18 mouse cellular contexts compared by ENCODE assay signal in the genomic region with DNA sequence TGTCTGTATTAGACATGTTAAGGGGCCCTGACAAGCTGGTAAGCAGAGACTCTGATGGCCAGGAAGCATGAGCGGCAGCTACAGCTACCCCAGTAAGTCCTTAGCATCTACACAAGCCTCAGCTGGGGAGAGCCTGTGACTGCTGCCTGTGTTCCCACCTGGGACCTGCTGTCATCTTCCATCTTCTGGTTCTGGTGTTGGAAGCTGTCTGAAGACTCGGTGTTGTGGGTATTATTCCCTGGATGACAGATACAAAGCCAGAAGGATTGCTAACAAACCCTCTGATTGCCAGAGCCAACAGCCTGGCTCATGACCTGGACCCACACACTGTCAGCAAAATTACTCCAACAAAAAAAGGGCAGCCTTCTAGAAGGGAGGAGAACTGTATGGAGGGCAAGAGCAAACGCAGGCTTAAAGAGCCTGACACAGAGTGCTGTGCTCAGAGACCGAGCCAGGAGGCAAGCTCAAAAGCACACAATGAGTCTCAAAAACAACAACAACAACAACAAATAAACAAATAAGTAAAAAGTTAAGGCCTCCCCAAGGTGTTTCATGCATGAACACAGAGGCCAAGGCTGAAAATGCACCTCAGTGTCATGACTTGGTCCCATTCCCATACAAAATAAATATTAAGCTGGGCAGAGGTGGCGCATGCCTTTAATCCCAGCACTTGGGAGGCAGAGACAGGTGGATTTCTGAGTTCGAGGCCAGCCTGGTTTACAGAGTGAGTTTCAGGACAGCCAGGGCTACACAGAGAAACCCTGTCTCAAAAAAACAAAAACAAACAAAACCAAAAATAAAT. TPM values are rescaled to one million over a fixed set of nuclear protein-coding genes. Genes with fewer than 3 reads are reported as not detected.
A peak's percentile ranks its signal among the peaks of the same experiment; 100 is the strongest.
DNase-seq lines count a peak whose midpoint lies in the region; ATAC-seq and TF ChIP-seq lines count a peak whose summit lies in the region.
"Had no signal": no experiment of that assay in that cellular context is flagged by ENCODE, and none has a peak within 500 bp of the region (broad histone marks: within the 10 kb centered on the region; RNA-seq: fewer than 3 reads in every experiment).

No protein-coding gene starts in this region.

- no peak for TF ChIP-seq CTCF in cerebellum, adult 2 months (IDR thresholded peaks at IDR 0.05; ENCODE audit: borderline replicate concordance, insufficient read depth, low read depth, low read length)

- H3K4me2 ChIP-seq in midbrain, embryonic 11.5 days: no peak overlapping the region
- H3K4me2 ChIP-seq in midbrain, embryonic 14.5 days (ENCODE audit: low read length): no peak overlapping the region
- H3K4me2 ChIP-seq in kidney, embryonic 16.5 days (replicated peaks; ENCODE audit: low read depth, low read length): peak overlapping the region; percentile 33; the same call in 1 of the 2 replicates
- peak overlapping the region; percentile 35; the same call in 1 of the 2 replicates for H3K4me2 ChIP-seq in stomach, embryonic 16.5 days (ENCODE audit: low read depth, low read length)
- H3K4me2 ChIP-seq: forebrain, embryonic 15.5 days; limb, embryonic 13.5 days; midbrain, embryonic 12.5 days had no signal

- no peak overlapping the region for H3K27ac ChIP-seq in midbrain, embryonic 11.5 days (ENCODE audit: low read depth, low read length)
- no peak overlapping the region for H3K27ac ChIP-seq in midbrain, embryonic 14.5 days (replicated peaks; ENCODE audit: low read depth, low read length)
- H3K27ac ChIP-seq in kidney, embryonic 16.5 days (ENCODE audit: low read length): peak overlapping the region; percentile 90
- H3K27ac ChIP-seq in stomach, embryonic 16.5 days (ENCODE audit: low read length): peak overlapping the region; percentile 72
- no peak overlapping the region for H3K27ac ChIP-seq in cerebellum, adult 2 months (ENCODE audit: insufficient read depth, low read length)
- H3K27ac ChIP-seq: forebrain, embryonic 15.5 days; heart, adult 2 months; limb, embryonic 13.5 days; midbrain, embryonic 12.5 days had no signal

- WGBS in midbrain, embryonic 11.5 days: 90% methylated on average over 6 of the region's 6 CpGs
- WGBS in midbrain, embryonic 14.5 days: 81% methylated on average over 6 of the region's 6 CpGs
- WGBS in kidney, embryonic 16.5 days: 81% methylated on average over 6 of the region's 6 CpGs
- 72% methylated on average over 6 of the region's 6 CpGs for WGBS in stomach, embryonic 16.5 days
- 76% methylated on average over 6 of the region's 6 CpGs for WGBS in cerebellum, adult 2 months

- no peaks in the 10 kb centered on the region for H3K27me3 ChIP-seq in midbrain, embryonic 11.5 days (ENCODE audit: control insufficient read depth, insufficient read depth, low read length)
- no peaks in the 10 kb centered on the region for H3K27me3 ChIP-seq in midbrain, embryonic 14.5 days (ENCODE audit: control insufficient read depth, insufficient read depth, low read length)
- no peaks in the 10 kb centered on the region for H3K27me3 ChIP-seq in kidney, embryonic 16.5 days (ENCODE audit: insufficient read depth, low read length)
- no peaks in the 10 kb centered on the region for H3K27me3 ChIP-seq in stomach, embryonic 16.5 days (ENCODE audit: control insufficient read depth, insufficient read depth, low read length)
- H3K27me3 ChIP-seq in cerebellum, adult 2 months (ENCODE audit: control insufficient read depth, insufficient read depth, low read length): no peaks in the 10 kb centered on the region
- H3K27me3 ChIP-seq: forebrain, embryonic 15.5 days; midbrain, embryonic 12.5 days had no signal

- ATAC-seq in midbrain, embryonic 11.5 days (ENCODE audit: low FRiP score): no peak
- no peak for ATAC-seq in midbrain, embryonic 14.5 days (ENCODE audit: low FRiP score, low TSS enrichment)
- ATAC-seq in kidney, embryonic 16.5 days (ENCODE audit: low FRiP score, low TSS enrichment): 0 out of 2 replicates have a peak, but pooled peaks have one; percentile 35
- ATAC-seq in stomach, embryonic 16.5 days (ENCODE audit: insufficient read depth, low FRiP score): 0 out of 2 replicates have a peak, but pooled peaks have one; percentile 11
- ATAC-seq: activated CD4-positive, CD25-positive, alpha-beta regulatory T cell, adult 4 months; forebrain, embryonic 15.5 days; hindbrain, embryonic 16.5 days had no signal

- peak; percentile 49 for DNase-seq in kidney, adult 11 months
- no peak for DNase-seq in kidney, postnatal 14 days
- peak; percentile 71 for DNase-seq in midbrain, embryonic 11.5 days (ENCODE audit: low spot score, missing footprints)
- no peak for DNase-seq in midbrain, embryonic 14.5 days
- no peak for DNase-seq in adrenal gland, adult 2 months
- DNase-seq in cerebellum, adult 2 months: no peak
- DNase-seq: cerebellum, postnatal 10 days; heart, postnatal 14 days; right cerebral cortex, adult 18-20 months had no signal

- H3K4me1 ChIP-seq in midbrain, embryonic 11.5 days (ENCODE audit: control insufficient read depth, insufficient read depth, low read length): no peaks in the 10 kb centered on the region
- no peaks in the 10 kb centered on the region for H3K4me1 ChIP-seq in midbrain, embryonic 14.5 days (ENCODE audit: control insufficient read depth, insufficient read depth, low read length)
- peaks cover 6% of the 10 kb centered on the region; the same call in 1 of the 2 replicates for H3K4me1 ChIP-seq in kidney, embryonic 16.5 days (ENCODE audit: insufficient read depth, low read length)
- peaks cover 2% of the 10 kb centered on the region for H3K4me1 ChIP-seq in stomach, embryonic 16.5 days (ENCODE audit: control insufficient read depth, insufficient read depth, low read length)
- H3K4me1 ChIP-seq in cerebellum, adult 2 months (ENCODE audit: control insufficient read depth, insufficient read depth, low read length): no peaks in the 10 kb centered on the region
- H3K4me1 ChIP-seq: forebrain, embryonic 15.5 days; limb, embryonic 13.5 days; midbrain, embryonic 12.5 days had no signal

- no peaks in the 10 kb centered on the region for H3K36me3 ChIP-seq in midbrain, embryonic 11.5 days (ENCODE audit: control insufficient read depth, insufficient read depth, low read length)
- H3K36me3 ChIP-seq in midbrain, embryonic 14.5 days (ENCODE audit: control insufficient read depth, insufficient read depth, low read length): no peaks in the 10 kb centered on the region
- no peaks in the 10 kb centered on the region for H3K36me3 ChIP-seq in kidney, embryonic 16.5 days (ENCODE audit: insufficient read depth, low read length)
- no peaks in the 10 kb centered on the region for H3K36me3 ChIP-seq in stomach, embryonic 16.5 days (ENCODE audit: control insufficient read depth, insufficient read depth, low read length)
- H3K36me3 ChIP-seq: forebrain, embryonic 15.5 days; limb, embryonic 13.5 days; midbrain, embryonic 12.5 days had no signal

- H3K9me3 ChIP-seq in midbrain, embryonic 11.5 days (ENCODE audit: control insufficient read depth, low read length): no peaks in the 10 kb centered on the region
- no peaks in the 10 kb centered on the region for H3K9me3 ChIP-seq in midbrain, embryonic 14.5 days (ENCODE audit: control insufficient read depth, low read length)
- no peaks in the 10 kb centered on the region for H3K9me3 ChIP-seq in kidney, embryonic 16.5 days (ENCODE audit: low read length)
- no peaks in the 10 kb centered on the region for H3K9me3 ChIP-seq in stomach, embryonic 16.5 days (replicated peaks; ENCODE audit: control insufficient read depth, low read length)
- H3K9me3 ChIP-seq: forebrain, embryonic 15.5 days; limb, embryonic 13.5 days; midbrain, embryonic 12.5 days had no signal

- TF ChIP-seq POLR2A in cerebellum, adult 2 months (IDR thresholded peaks at IDR 0.05; ENCODE audit: borderline replicate concordance, insufficient read depth, low read length): no peak

- no peak overlapping the region for H3K4me3 ChIP-seq in midbrain, embryonic 11.5 days (ENCODE audit: low read depth, low read length)
- H3K4me3 ChIP-seq in midbrain, embryonic 14.5 days (replicated peaks; ENCODE audit: low read depth, low read length): no peak overlapping the region
- no peak overlapping the region for H3K4me3 ChIP-seq in kidney, embryonic 16.5 days (ENCODE audit: low read length)
- no peak overlapping the region for H3K4me3 ChIP-seq in stomach, embryonic 16.5 days (replicated peaks; ENCODE audit: low read length)
- H3K4me3 ChIP-seq in cerebellum, adult 2 months (replicated peaks; ENCODE audit: insufficient read depth, low read depth, low read length): no peak overlapping the region
- H3K4me3 ChIP-seq: forebrain, embryonic 15.5 days; heart, adult 2 months; limb, embryonic 13.5 days; midbrain, embryonic 12.5 days; myocyte had no signal

- H3K9ac ChIP-seq in midbrain, embryonic 11.5 days (ENCODE audit: low read length): no peak overlapping the region
- no peak overlapping the region for H3K9ac ChIP-seq in midbrain, embryonic 14.5 days (replicated peaks; ENCODE audit: low read length)
- no peak overlapping the region for H3K9ac ChIP-seq in kidney, embryonic 16.5 days (replicated peaks; ENCODE audit: low read length)
- no peak overlapping the region for H3K9ac ChIP-seq in stomach, embryonic 16.5 days (ENCODE audit: low read length)
- H3K9ac ChIP-seq: forebrain, embryonic 15.5 days; limb, embryonic 13.5 days; midbrain, embryonic 12.5 days had no signal

RNA-seq across cellular contexts. Expression of gene Degs2, which starts 8.1 kb away (rescaled TPM):
- 1.0 TPM in 2 replicates for polyA plus RNA-seq in midbrain, embryonic 11.5 days (2014; fragmentation: Nextera tagmentation; extraction: Ambion mirVana)
- 2.5 and 2.8 TPM in 2 replicates for polyA plus RNA-seq in midbrain, embryonic 14.5 days (2014; fragmentation: Nextera tagmentation; extraction: Ambion mirVana)
- 10.6 and 12.1 TPM in 2 replicates for polyA plus RNA-seq in kidney, embryonic 16.5 days (2015; fragmentation: Nextera tagmentation; extraction: Ambion mirVana)
- polyA plus RNA-seq in stomach, embryonic 16.5 days (2015; fragmentation: Nextera tagmentation; extraction: Ambion mirVana): 42.9 and 56.5 TPM in 2 replicates
- under 1 TPM in 1 of 2 experiments, not detected in 1; 0.17 TPM for total RNA-seq in adrenal gland, adult 2 months (2021)
- 0.10 and 0.27 TPM in 2 replicates for polyA plus RNA-seq in adrenal gland, adult 2 months (2012; rRNA removed)
- polyA plus RNA-seq in cerebellum, adult 2 months (2012; rRNA removed): 7.4 and 8.3 TPM in 2 replicates

Comparison
In these comparisons a context has a peak if more than half of its experiments do, and no peak if none do; other contexts are left out.
1. DNase-seq: peak in kidney, adult 11 months (single experiment) and midbrain, embryonic 11.5 days (single experiment); none in kidney, postnatal 14 days (single experiment), midbrain, embryonic 14.5 days (single experiment), adrenal gland, adult 2 months (single experiment) and cerebellum, adult 2 months (0 of 2).
2. ATAC-seq: peak in kidney, embryonic 16.5 days (single experiment) and stomach, embryonic 16.5 days (single experiment); none in midbrain, embryonic 11.5 days (single experiment) and midbrain, embryonic 14.5 days (single experiment).
3. H3K27ac ChIP-seq: peak in kidney, embryonic 16.5 days (single experiment) and stomach, embryonic 16.5 days (single experiment); none in midbrain, embryonic 11.5 days (single experiment), midbrain, embryonic 14.5 days (single experiment) and cerebellum, adult 2 months (single experiment).
4. H3K4me2 ChIP-seq: peak in kidney, embryonic 16.5 days (single experiment) and stomach, embryonic 16.5 days (single experiment); none in midbrain, embryonic 11.5 days (single experiment) and midbrain, embryonic 14.5 days (single experiment).